Mouse (Mus musculus) hindbrain, postnatal 0 days (tissue): ENCODE measurements around the gene Bpifb9b. TPM values are rescaled to one million over a fixed set of nuclear protein-coding genes. Genes with fewer than 3 reads are reported as not detected.
"Not testable (repeated sequence)": the region's sequence is repeated elsewhere in the genome, so short reads cannot be mapped to it uniquely, and the experiment has no call there.

Source experiments
- ATAC-seq: fragments of 200-750 bp; cut with Nextera tagmentation; 2 replicates; pipeline ENCODE4 v1.8.0; 2017; ENCODE audit warnings: mild to moderate bottlenecking, moderate TSS enrichment, moderate library complexity
- DNase-seq: peaks from one replicate; pipeline ENCODE4 v3.0.0-alpha.2; 2015; ENCODE audit warnings: low spot score
- H3K27ac ChIP-seq: fragments of 300-500 bp; sonication (generic); 2 replicates; pipeline ENCODE4 v1.5.1; 2014; ENCODE audit warnings: mild to moderate bottlenecking
- H3K27me3 ChIP-seq: fragments of 300-500 bp; sonication (generic); 2 replicates; pipeline ENCODE4 v1.6.1; 2014; ENCODE audit warnings: low read length, mixed read lengths; ENCODE audit not compliant: insufficient read depth
- H3K36me3 ChIP-seq: fragments of 300-500 bp; sonication (generic); 2 replicates; pipeline ENCODE4 v1.6.1; 2014; ENCODE audit warnings: low read length, mixed read lengths; ENCODE audit not compliant: insufficient read depth
- H3K4me1 ChIP-seq: fragments of 300-500 bp; sonication (generic); 2 replicates; pipeline ENCODE4 v1.6.1; 2014; ENCODE audit warnings: antibody characterized with exemption, low read length, mixed read lengths; ENCODE audit not compliant: insufficient read depth
- H3K4me2 ChIP-seq: fragments of 300-500 bp; sonication (generic); 2 replicates; pipeline ENCODE4 v1.6.1; 2014; ENCODE audit warnings: low read depth, mild to moderate bottlenecking, low read length, moderate library complexity, mixed read lengths
- H3K4me3 ChIP-seq: fragments of 300-500 bp; sonication (generic); 2 replicates; pipeline ENCODE4 v1.5.1; 2014; ENCODE audit warnings: low read length
- H3K9ac ChIP-seq: fragments of 300-500 bp; sonication (generic); replicated peaks from 2 replicates; pipeline ENCODE4 v1.6.1; 2014; ENCODE audit warnings: mild to moderate bottlenecking, low read length, moderate library complexity, mixed read lengths
- H3K9me3 ChIP-seq: fragments of 300-500 bp; sonication (generic); 2 replicates; pipeline ENCODE4 v1.6.1; 2016; ENCODE audit warnings: low read length, mixed read lengths
- CTCF ChIP-seq: IDR thresholded peaks from 2 replicates; pipeline ENCODE4 v1.5.1; 2016; ENCODE audit warnings: antibody characterized with exemption, control low read depth, low read depth
- WGBS: fragments of 180-500 bp; shearing (Covaris S2); extraction: QIAGEN DNeasy Blood & Tissue Kit; methylation state at CpG from one replicate; pipeline ENCODE4 v1.1.7; 2014; 5-methylcytosine and 5-hydroxymethylcytosine counted together
- polyA plus RNA-seq: library from polyadenylated mRNA; unstranded; fragments of >200 nt; fragmentation: Nextera tagmentation; extraction: Ambion mirVana; gene quantifications from 2 replicates; pipeline ENCODE4 v1.2.1, GENCODE M21; 2015
- total RNA-seq: library from RNA; depleted of rRNA; stranded (reverse); fragments of >200 nt; gene quantifications from 2 replicates; pipeline ENCODE4 v1.2.3, GENCODE M21; 2014; rRNA removed

Bpifb9b gene
- total and polyA plus RNA-seq, 2 experiments from 2014 or later: 0.29 to 0.68 TPM

GRCm38 (mm10) chr2:154348152-154348551 lies 41.1 kb downstream of the Bpifb9b start:
- Histone ChIP-seq H3K27me3 (no peaks in the 10 kb centered on the region), H3K27ac (no peak overlapping the region), H3K4me1 (no peaks in the 10 kb centered on the region), H3K4me2 (no peak overlapping the region), H3K9me3 (no peaks in the 10 kb centered on the region), H3K4me3 (no peak overlapping the region), H3K36me3 (peaks cover 46% of the 10 kb centered on the region), H3K9ac (no peak overlapping the region)
- ATAC-seq (no peak), DNase-seq (no peak)
- 94% methylated on average over 3 of the region's 3 CpGs for WGBS
- TF ChIP-seq CTCF: no peak

GRCm38 (mm10) chr2:154354000-154354425 lies 47.0 kb downstream of the Bpifb9b start:
- not testable (repeated sequence) for H3K27ac ChIP-seq, H3K9me3 ChIP-seq, H3K27me3 ChIP-seq, H3K4me1 ChIP-seq
- DNase-seq (peak; percentile 20), ATAC-seq (peak; percentile 61)
- Histone ChIP-seq H3K4me2 (peak overlapping the region; percentile 41), H3K36me3 (peaks cover 12% of the 10 kb centered on the region), H3K9ac (0 out of 2 replicates have a peak overlapping the region, but pooled peaks have one; percentile 25), H3K4me3 (peak overlapping the region; percentile 22)
- 71% methylated on average over 14 of the region's 19 CpGs for WGBS

DNA sequence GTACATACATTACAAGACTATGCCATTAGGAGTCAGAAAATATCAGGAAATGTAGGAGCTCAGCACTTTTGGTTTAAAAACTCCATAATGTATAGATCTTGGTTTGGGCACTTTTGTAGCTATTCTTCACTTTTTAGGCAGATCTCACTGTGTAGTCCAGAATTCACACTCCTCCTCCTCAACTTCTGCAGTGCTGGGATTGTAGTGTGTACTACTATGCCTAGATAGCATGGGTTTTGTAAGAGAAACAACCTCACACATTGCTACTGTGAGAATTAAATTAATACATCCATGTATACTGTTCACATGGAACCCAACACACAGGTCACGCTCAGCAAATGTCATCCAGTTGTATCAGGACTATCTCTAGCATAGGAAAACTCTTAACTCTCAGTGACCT lies 60.5 kb downstream of the Bpifb9b start:
- no peak overlapping the region for H3K27ac ChIP-seq
- no peak for DNase-seq
- no peak overlapping the region for H3K9ac ChIP-seq
- H3K4me2 ChIP-seq: no peak overlapping the region
- no peaks in the 10 kb centered on the region for H3K27me3 ChIP-seq
- no peaks in the 10 kb centered on the region for H3K4me1 ChIP-seq
- no peaks in the 10 kb centered on the region for H3K9me3 ChIP-seq
- no peak for TF ChIP-seq CTCF
- whole genome bisulfite sequencing: 95% methylated on average over 1 of the region's 1 CpGs
- H3K4me3 ChIP-seq: no peak overlapping the region
- peaks cover 25% of the 10 kb centered on the region; the same call in 1 of the 2 replicates for H3K36me3 ChIP-seq
- no peak for ATAC-seq

Other genes with a start within 250 kb of the Bpifb9b start
- gene Bpifa3, start 176.9 kb upstream of the Bpifb9b start, total RNA-seq: not detected in 2 replicates
- not detected in 2 replicates for gene Bpifa3, start 176.9 kb upstream of the Bpifb9b start, polyA plus RNA-seq
- gene Bpifa1, start 164.3 kb upstream of the Bpifb9b start, total RNA-seq: 3.4 TPM in 1 of 2 replicates, not detected in the other
- 0.54 and 0.86 TPM in 2 replicates for gene Bpifa1, start 164.3 kb upstream of the Bpifb9b start, polyA plus RNA-seq
- not detected in 2 replicates for gene Bpifa5, start 144.6 kb upstream of the Bpifb9b start, total RNA-seq
- gene Bpifa5, start 144.6 kb upstream of the Bpifb9b start, polyA plus RNA-seq: 0.16 TPM in 1 of 2 replicates, not detected in the other
- gene Bpifb1, start 116.4 kb upstream of the Bpifb9b start, total RNA-seq: 0.10 TPM in 1 of 2 replicates, not detected in the other
- 0.26 and 0.35 TPM in 2 replicates for gene Bpifb1, start 116.4 kb upstream of the Bpifb9b start, polyA plus RNA-seq
- 0.29 TPM in 1 of 2 replicates, not detected in the other for gene Bpifb5, start 83.5 kb upstream of the Bpifb9b start, total RNA-seq
- 0.34 and 0.35 TPM in 2 replicates for gene Bpifb5, start 83.5 kb upstream of the Bpifb9b start, polyA plus RNA-seq
- gene Bpifb9a, start 49.4 kb upstream of the Bpifb9b start, total RNA-seq: not detected in 2 replicates
- gene Bpifb9a, start 49.4 kb upstream of the Bpifb9b start, polyA plus RNA-seq: 0.44 TPM in 1 of 2 replicates, not detected in the other
- 9.6 and 13.2 TPM in 2 replicates for gene Cdk5rap1, start 65.8 kb downstream of the Bpifb9b start, total RNA-seq
- gene Cdk5rap1, start 65.8 kb downstream of the Bpifb9b start, polyA plus RNA-seq: 5.0 and 6.6 TPM in 2 replicates
- gene Snta1, start 100.9 kb downstream of the Bpifb9b start, total RNA-seq: 40.4 and 41.1 TPM in 2 replicates
- gene Snta1, start 100.9 kb downstream of the Bpifb9b start, polyA plus RNA-seq: 20.0 and 20.1 TPM in 2 replicates
- gene Cbfa2t2, start 129.3 kb downstream of the Bpifb9b start, total RNA-seq: 48.3 and 51.7 TPM in 2 replicates
- 31.6 and 33.4 TPM in 2 replicates for gene Cbfa2t2, start 129.3 kb downstream of the Bpifb9b start, polyA plus RNA-seq
- 0.90 and 1.9 TPM in 2 replicates for gene 1700003F12Rik, start 239.9 kb downstream of the Bpifb9b start, total RNA-seq
- 3.9 and 4.0 TPM in 2 replicates for gene 1700003F12Rik, start 239.9 kb downstream of the Bpifb9b start, polyA plus RNA-seq
- gene Actl10, start 244.5 kb downstream of the Bpifb9b start, total RNA-seq: 0.52 TPM in 1 of 2 replicates, not detected in the other
- gene Actl10, start 244.5 kb downstream of the Bpifb9b start, polyA plus RNA-seq: 0.23 TPM in 1 of 2 replicates, not detected in the other